Mouse (Mus musculus) kidney, adult 11 months (tissue): ENCODE results near the gene Zfhx2.

Source experiments
- DNase-seq: peaks from one replicate; pipeline ENCODE4 v3.0.0; 2022

Zfhx2 gene

GRCm38 (mm10) chr14:55105836-55106809 is 14.0 kb upstream of the Zfhx2 start, which contains the start of gene Ap1g2:
Gene Ap1g2, minus strand, starts transcription at chr14:55106593.
- peak; percentile 91 for DNase-seq

- DNase-seq, result no peak
Observed at GRCm38 (mm10) chr14:55105386-55105785, 13.3 kb upstream of the Zfhx2 start.

GRCm38 (mm10) chr14:55104365-55104764 is 12.2 kb upstream of the Zfhx2 start:
- DNase-seq, result no peak

- no peak for DNase-seq
Observed at GRCm38 (mm10) chr14:55102253-55102785, 10.2 kb upstream of the Zfhx2 start.

- no peak for DNase-seq
Observed at GRCm38 (mm10) chr14:55101592-55101991, 9.5 kb upstream of the Zfhx2 start.

- DNase-seq, result peak; percentile 52
Observed at GRCm38 (mm10) chr14:55098067-55098466, 5.9 kb upstream of the Zfhx2 start.

- no peak for DNase-seq
Observed at GRCm38 (mm10) chr14:55097646-55098045, 5.5 kb upstream of the Zfhx2 start.

GRCm38 (mm10) chr14:55096573-55097087 is 4.5 kb upstream of the Zfhx2 start:
- DNase-seq, result no peak

GRCm38 (mm10) chr14:55095671-55096070 is 3.5 kb upstream of the Zfhx2 start:
- no peak for DNase-seq

GRCm38 (mm10) chr14:55095263-55095662 is 3.1 kb upstream of the Zfhx2 start:
- DNase-seq, result no peak

- peak; percentile 83 for DNase-seq
Observed at GRCm38 (mm10) chr14:55094704-55095231, 2.6 kb upstream of the Zfhx2 start, which contains the start of gene Thtpa. Gene Thtpa, plus strand, starts transcription at chr14:55094784.

- DNase-seq, result no peak
Observed at GRCm38 (mm10) chr14:55093927-55094326, 1.8 kb upstream of the Zfhx2 start.

- no peak for DNase-seq
Observed at GRCm38 (mm10) chr14:55091209-55091865, 787 bp downstream of the Zfhx2 start.

GRCm38 (mm10) chr14:55089199-55089947 is 2.8 kb downstream of the Zfhx2 start:
- DNase-seq, result no peak

GRCm38 (mm10) chr14:55086009-55086514 is 6.1 kb downstream of the Zfhx2 start:
- no peak for DNase-seq

GRCm38 (mm10) chr14:55085324-55086008 is 6.7 kb downstream of the Zfhx2 start:
- peak; percentile 78 for DNase-seq

- DNase-seq, result peak; percentile 66
Observed at GRCm38 (mm10) chr14:55083481-55083880, 8.6 kb downstream of the Zfhx2 start.

GRCm38 (mm10) chr14:55081105-55081504 is 11.0 kb downstream of the Zfhx2 start:
- DNase-seq, result no peak

GRCm38 (mm10) chr14:55079214-55079970 is 12.7 kb downstream of the Zfhx2 start:
- DNase-seq, result peak; percentile 48

GRCm38 (mm10) chr14:55078366-55078989 is 13.6 kb downstream of the Zfhx2 start:
- no peak for DNase-seq
